Mouse (Mus musculus) cerebellum, adult 11-12 months (tissue): ENCODE measurements around the gene Cfap61.

Source experiments
- DNase-seq: peaks from one replicate; pipeline ENCODE4 v3.0.0; 2022

The Cfap61 gene

DNA sequence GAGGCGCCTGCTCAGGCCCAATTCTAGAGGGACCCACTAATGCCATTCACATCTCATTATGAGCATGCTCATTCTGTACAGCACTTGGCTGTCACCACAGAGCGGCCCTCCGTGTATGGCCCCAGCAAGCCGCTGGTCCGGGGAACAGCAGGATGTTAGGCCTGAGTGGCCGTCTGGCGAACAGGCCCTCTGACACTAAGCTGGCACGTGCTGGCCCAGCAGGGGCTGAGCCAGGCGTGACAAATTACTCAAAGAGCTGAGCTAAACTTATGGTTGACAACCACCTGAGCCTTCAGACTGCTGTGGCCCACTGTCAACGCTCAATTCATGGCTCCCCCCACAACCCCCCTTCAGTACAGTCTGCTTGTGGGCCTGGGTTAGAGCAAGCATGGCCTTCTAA is 327.6 kb downstream of the Cfap61 start:
- no peak for DNase-seq

DNA sequence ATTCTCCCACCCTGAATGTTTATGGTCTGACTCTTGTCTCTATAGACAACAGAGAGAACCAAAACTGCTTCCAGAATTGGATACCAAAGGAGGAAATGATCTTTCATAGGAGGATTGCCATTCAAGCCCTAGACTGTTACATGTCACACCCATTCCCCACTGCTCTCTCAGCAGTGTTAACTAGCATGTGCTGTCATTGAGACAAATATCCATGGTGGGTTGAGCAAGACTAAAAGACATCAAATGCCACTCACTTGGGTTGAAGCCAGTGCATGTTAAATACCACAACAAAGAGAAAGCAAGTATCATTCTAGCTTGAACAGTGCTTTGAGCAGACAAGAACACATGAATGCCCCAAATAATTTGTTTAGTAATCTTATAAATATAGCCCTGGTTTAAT is 328.4 kb downstream of the Cfap61 start:
- DNase-seq: no peak
